Comparison of ENCODE assay signal across 14 mouse cellular contexts in genomic region chr16:49948287-49948686, GRCm38 (mm10).
"Had no signal": no experiment of that assay in that cellular context is flagged by ENCODE, and none has a peak within 500 bp of the region (broad histone marks: within the 10 kb centered on the region; RNA-seq: fewer than 3 reads in every experiment).

No protein-coding gene starts in this region.

- H3K4me2 ChIP-seq: liver, embryonic 13.5 days; midbrain, embryonic 13.5 days had no signal

- ATAC-seq: inflammation-experienced regulatory T-cells, adult 6 months; lung, postnatal 0 days; midbrain, embryonic 13.5 days had no signal

- H3K9me3 ChIP-seq: liver, embryonic 13.5 days; megakaryocyte, embryonic 14.5 days; midbrain, embryonic 10.5 days; midbrain, embryonic 13.5 days had no signal

- H3K27me3 ChIP-seq: liver, embryonic 13.5 days; megakaryocyte, embryonic 14.5 days; midbrain, embryonic 13.5 days had no signal

- H3K9ac ChIP-seq: liver, embryonic 13.5 days; midbrain, embryonic 13.5 days had no signal

- DNase-seq: kidney, adult 18-20 months; kidney, adult 9 months; kidney, postnatal 10 days; kidney, postnatal 36 days; liver, embryonic 13.5 days; lung, adult 2 months; thymus, adult 2 months; thymus, postnatal 14 days; thymus, postnatal 4 days had no signal

- H3K4me1 ChIP-seq: liver, embryonic 13.5 days; midbrain, embryonic 10.5 days; midbrain, embryonic 13.5 days had no signal

- H3K27ac ChIP-seq: liver, embryonic 13.5 days; midbrain, embryonic 10.5 days; midbrain, embryonic 13.5 days had no signal

- H3K4me3 ChIP-seq: liver, embryonic 13.5 days; megakaryocyte, embryonic 14.5 days; midbrain, embryonic 10.5 days; midbrain, embryonic 13.5 days had no signal

- H3K36me3 ChIP-seq: liver, embryonic 13.5 days; midbrain, embryonic 10.5 days; midbrain, embryonic 13.5 days had no signal
